Mouse (Mus musculus): ENCODE measurements at regions not wholly inside any gene's neighbourhood (a gene's known extent, or its start where the extent isn't known, plus 50 kb on each side); places are given as distances from the start of the nearest gene placed in this dataset.

- no peaks in the 10 kb centered on the region for H3K27me3 ChIP-seq (replicated peaks; ENCODE audit: control insufficient read depth, insufficient read depth, low read length)
- no peaks in the 10 kb centered on the region for H3K9me3 ChIP-seq (ENCODE audit: control insufficient read depth, low read length)
- no peak overlapping the region for H3K9ac ChIP-seq (ENCODE audit: low read depth, low read length)
- H3K4me3 ChIP-seq (ENCODE audit: low read depth, low read length) = no peak overlapping the region
- no peak overlapping the region for H3K4me2 ChIP-seq (ENCODE audit: low read depth, low read length)
- no peaks in the 10 kb centered on the region for H3K36me3 ChIP-seq (ENCODE audit: control insufficient read depth, insufficient read depth, low read length)
- peak; percentile 22 for DNase-seq (ENCODE audit: low spot score)
- no peaks in the 10 kb centered on the region for H3K4me1 ChIP-seq (ENCODE audit: control insufficient read depth, insufficient read depth, low read length)
- no peak for ATAC-seq (ENCODE audit: low read depth)
- H3K27ac ChIP-seq (replicated peaks; ENCODE audit: low read depth, low read length) = no peak overlapping the region
- 63% methylated on average over 8 of the region's 8 CpGs for WGBS
These were observed 435.7 kb upstream of the Tshz3 start for GRCm38 (mm10) chr7:36262124-36262710.

- no peak overlapping the region for H3K4me2 ChIP-seq (ENCODE audit: low read depth, low read length)
- ATAC-seq (ENCODE audit: low read depth) (no peak), DNase-seq (ENCODE audit: low spot score) (no peak)
- H3K36me3 ChIP-seq (ENCODE audit: control insufficient read depth, insufficient read depth, low read length) = no peaks in the 10 kb centered on the region
- 89% methylated on average over 15 of the region's 15 CpGs for WGBS
- no peak overlapping the region for H3K27ac ChIP-seq (replicated peaks; ENCODE audit: low read depth, low read length)
- H3K9ac ChIP-seq (ENCODE audit: low read depth, low read length) = no peak overlapping the region
- H3K4me1 ChIP-seq (ENCODE audit: control insufficient read depth, insufficient read depth, low read length) = no peaks in the 10 kb centered on the region
- no peaks in the 10 kb centered on the region for H3K27me3 ChIP-seq (replicated peaks; ENCODE audit: control insufficient read depth, insufficient read depth, low read length)
- no peaks in the 10 kb centered on the region for H3K9me3 ChIP-seq (ENCODE audit: control insufficient read depth, low read length)
- no peak overlapping the region for H3K4me3 ChIP-seq (ENCODE audit: low read depth, low read length)
These were observed 440.8 kb upstream of the Tshz3 start for GRCm38 (mm10) chr7:36257102-36257501.

- no peak overlapping the region for H3K27ac ChIP-seq (replicated peaks; ENCODE audit: low read depth, low read length)
- H3K36me3 ChIP-seq (ENCODE audit: control insufficient read depth, insufficient read depth, low read length) = no peaks in the 10 kb centered on the region
- H3K4me3 ChIP-seq (ENCODE audit: low read depth, low read length) = no peak overlapping the region
- H3K9ac ChIP-seq (ENCODE audit: low read depth, low read length) = no peak overlapping the region
- peaks cover 11% of the 10 kb centered on the region for H3K9me3 ChIP-seq (ENCODE audit: control insufficient read depth, low read length)
- H3K4me2 ChIP-seq (ENCODE audit: low read depth, low read length) = no peak overlapping the region
- peak; percentile 22 for DNase-seq (ENCODE audit: low spot score)
- H3K27me3 ChIP-seq (replicated peaks; ENCODE audit: control insufficient read depth, insufficient read depth, low read length) = no peaks in the 10 kb centered on the region
- no peaks in the 10 kb centered on the region for H3K4me1 ChIP-seq (ENCODE audit: control insufficient read depth, insufficient read depth, low read length)
- ATAC-seq (ENCODE audit: low read depth) = no peak
These were observed 444.6 kb upstream of the Zfp507 start for GRCm38 (mm10) chr7:36247356-36247755.

GRCm38 (mm10) chr7:36236673-36237072 lies 433.9 kb upstream of the Zfp507 start:
- Histone ChIP-seq H3K4me2 (ENCODE audit: low read depth, low read length) (no peak overlapping the region), H3K4me3 (ENCODE audit: low read depth, low read length) (no peak overlapping the region), H3K27me3 (replicated peaks; ENCODE audit: control insufficient read depth, insufficient read depth, low read length) (no peaks in the 10 kb centered on the region), H3K4me1 (ENCODE audit: control insufficient read depth, insufficient read depth, low read length) (no peaks in the 10 kb centered on the region), H3K27ac (replicated peaks; ENCODE audit: low read depth, low read length) (no peak overlapping the region), H3K9ac (ENCODE audit: low read depth, low read length) (no peak overlapping the region), H3K9me3 (ENCODE audit: control insufficient read depth, low read length) (0 out of 2 replicates have a peak, but pooled peaks cover 4% of the 10 kb centered on the region), H3K36me3 (ENCODE audit: control insufficient read depth, insufficient read depth, low read length) (no peaks in the 10 kb centered on the region)
- ATAC-seq (ENCODE audit: low read depth) = no peak
- WGBS = 91% methylated on average over 2 of the region's 2 CpGs
- DNase-seq (ENCODE audit: low spot score) = no peak

GRCm38 (mm10) chr7:36229031-36229430 lies 426.2 kb upstream of the Zfp507 start:
- Histone ChIP-seq H3K4me3 (ENCODE audit: low read depth, low read length) (no peak overlapping the region), H3K27me3 (replicated peaks; ENCODE audit: control insufficient read depth, insufficient read depth, low read length) (no peaks in the 10 kb centered on the region), H3K4me2 (ENCODE audit: low read depth, low read length) (no peak overlapping the region), H3K9ac (ENCODE audit: low read depth, low read length) (no peak overlapping the region), H3K36me3 (ENCODE audit: control insufficient read depth, insufficient read depth, low read length) (no peaks in the 10 kb centered on the region), H3K27ac (replicated peaks; ENCODE audit: low read depth, low read length) (no peak overlapping the region), H3K4me1 (ENCODE audit: control insufficient read depth, insufficient read depth, low read length) (no peaks in the 10 kb centered on the region), H3K9me3 (ENCODE audit: control insufficient read depth, low read length) (no peaks in the 10 kb centered on the region)
- DNase-seq (ENCODE audit: low spot score) = no peak
- ATAC-seq (ENCODE audit: low read depth) = no peak

GRCm38 (mm10) chr7:36224416-36224815 lies 421.6 kb upstream of the Zfp507 start:
- ATAC-seq (ENCODE audit: low read depth) (no peak), DNase-seq (ENCODE audit: low spot score) (no peak)
- Histone ChIP-seq H3K4me1 (ENCODE audit: control insufficient read depth, insufficient read depth, low read length) (no peaks in the 10 kb centered on the region), H3K9me3 (ENCODE audit: control insufficient read depth, low read length) (no peaks in the 10 kb centered on the region), H3K4me2 (ENCODE audit: low read depth, low read length) (no peak overlapping the region), H3K4me3 (ENCODE audit: low read depth, low read length) (no peak overlapping the region), H3K36me3 (ENCODE audit: control insufficient read depth, insufficient read depth, low read length) (no peaks in the 10 kb centered on the region), H3K27ac (replicated peaks; ENCODE audit: low read depth, low read length) (no peak overlapping the region), H3K9ac (ENCODE audit: low read depth, low read length) (no peak overlapping the region), H3K27me3 (replicated peaks; ENCODE audit: control insufficient read depth, insufficient read depth, low read length) (no peaks in the 10 kb centered on the region)
- WGBS = 84% methylated on average over 8 of the region's 8 CpGs

- Histone ChIP-seq H3K36me3 (ENCODE audit: control insufficient read depth, insufficient read depth, low read length) (no peaks in the 10 kb centered on the region), H3K4me2 (ENCODE audit: low read depth, low read length) (no peak overlapping the region), H3K4me3 (ENCODE audit: low read depth, low read length) (no peak overlapping the region), H3K27me3 (replicated peaks; ENCODE audit: control insufficient read depth, insufficient read depth, low read length) (no peaks in the 10 kb centered on the region), H3K27ac (replicated peaks; ENCODE audit: low read depth, low read length) (no peak overlapping the region), H3K9ac (ENCODE audit: low read depth, low read length) (no peak overlapping the region), H3K4me1 (ENCODE audit: control insufficient read depth, insufficient read depth, low read length) (no peaks in the 10 kb centered on the region), H3K9me3 (ENCODE audit: control insufficient read depth, low read length) (no peaks in the 10 kb centered on the region; the same call in 1 of the 2 replicates)
- DNase-seq (ENCODE audit: low spot score) (no peak), ATAC-seq (ENCODE audit: low read depth) (no peak)
- 55% methylated on average over 2 of the region's 2 CpGs for WGBS
These were observed 415.6 kb upstream of the Zfp507 start for GRCm38 (mm10) chr7:36218386-36218785.

- H3K27ac ChIP-seq (replicated peaks; ENCODE audit: low read depth, low read length) = no peak overlapping the region
- no peak for ATAC-seq (ENCODE audit: low read depth)
- H3K27me3 ChIP-seq (replicated peaks; ENCODE audit: control insufficient read depth, insufficient read depth, low read length) = no peaks in the 10 kb centered on the region
- no peaks in the 10 kb centered on the region for H3K36me3 ChIP-seq (ENCODE audit: control insufficient read depth, insufficient read depth, low read length)
- H3K9me3 ChIP-seq (ENCODE audit: control insufficient read depth, low read length) = peaks cover 5% of the 10 kb centered on the region; the same call in 1 of the 2 replicates
- no peak overlapping the region for H3K4me2 ChIP-seq (ENCODE audit: low read depth, low read length)
- no peak for DNase-seq (ENCODE audit: low spot score)
- 91% methylated on average over 4 of the region's 4 CpGs for WGBS
- no peak overlapping the region for H3K4me3 ChIP-seq (ENCODE audit: low read depth, low read length)
- H3K4me1 ChIP-seq (ENCODE audit: control insufficient read depth, insufficient read depth, low read length) = no peaks in the 10 kb centered on the region
- no peak overlapping the region for H3K9ac ChIP-seq (ENCODE audit: low read depth, low read length)
These were observed 407.2 kb upstream of the Zfp507 start for GRCm38 (mm10) chr7:36210034-36210433.

GRCm38 (mm10) chr7:36207525-36208260 lies 404.9 kb upstream of the Zfp507 start:
- no peaks in the 10 kb centered on the region for H3K36me3 ChIP-seq (ENCODE audit: control insufficient read depth, insufficient read depth, low read length)
- no peaks in the 10 kb centered on the region for H3K4me1 ChIP-seq (ENCODE audit: control insufficient read depth, insufficient read depth, low read length)
- DNase-seq (ENCODE audit: low spot score) (peak; percentile 6), ATAC-seq (ENCODE audit: low read depth) (no peak)
- no peak overlapping the region for H3K4me3 ChIP-seq (ENCODE audit: low read depth, low read length)
- no peaks in the 10 kb centered on the region for H3K27me3 ChIP-seq (replicated peaks; ENCODE audit: control insufficient read depth, insufficient read depth, low read length)
- H3K9ac ChIP-seq (ENCODE audit: low read depth, low read length) = no peak overlapping the region
- no peak overlapping the region for H3K27ac ChIP-seq (replicated peaks; ENCODE audit: low read depth, low read length)
- 82% methylated on average over 17 of the region's 17 CpGs for WGBS
- 0 out of 2 replicates have a peak, but pooled peaks cover under 1% of the 10 kb centered on the region for H3K9me3 ChIP-seq (ENCODE audit: control insufficient read depth, low read length)
- H3K4me2 ChIP-seq (ENCODE audit: low read depth, low read length) = no peak overlapping the region

Data from embryonic facial prominence, embryonic 14.5 days (tissue).